Mouse (Mus musculus) naive thymus-derived CD4-positive, alpha-beta T cell, adult 2 months (primary cell): Measurements from ENCODE around the gene Olfml3.

Experiments used
- DNase-seq: peaks from one replicate; pipeline ENCODE4 v3.0.0-alpha.2; 2011; ENCODE audit warnings: low read depth

Gene Olfml3

DNA sequence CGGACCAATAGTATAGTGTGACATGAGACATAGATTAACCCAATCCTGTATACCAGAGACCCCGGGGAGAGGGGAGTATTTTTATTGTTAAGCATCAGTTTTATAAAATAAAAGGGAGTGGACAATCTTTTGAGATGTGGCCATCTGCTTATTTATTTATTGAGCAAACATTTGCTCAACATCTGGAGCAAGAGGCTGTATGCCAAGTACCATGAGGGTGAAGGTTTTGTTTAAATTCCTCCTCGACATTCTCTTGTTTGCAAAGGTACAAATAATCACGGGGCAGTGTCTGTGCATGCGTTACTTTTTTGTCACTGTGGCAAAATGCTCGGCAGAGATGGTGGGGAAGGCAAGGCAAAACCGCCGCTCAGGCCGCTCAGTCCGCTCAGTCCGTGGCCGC lies 32.4 kb downstream of the Olfml3 start:
- DNase-seq, result no peak

DNA sequence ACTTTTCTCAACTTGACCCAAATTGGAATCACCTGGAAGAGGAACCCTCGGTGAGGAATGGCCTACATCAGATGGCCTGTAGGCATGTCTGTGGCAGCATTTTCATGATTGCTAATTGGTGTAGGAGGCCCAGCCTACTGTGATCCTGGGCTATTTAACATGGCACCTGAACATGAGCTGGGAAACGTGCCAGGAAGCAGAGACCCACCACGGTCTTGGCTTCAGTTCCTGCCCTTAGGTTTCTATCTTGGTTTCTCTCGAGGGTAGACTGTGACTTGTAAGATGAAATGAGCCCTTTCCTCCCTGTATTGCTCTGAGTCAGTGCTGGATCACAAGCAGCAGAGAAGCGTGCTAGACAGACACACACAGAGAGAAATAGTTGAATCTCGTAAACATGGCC lies 33.1 kb downstream of the Olfml3 start:
- DNase-seq, result no peak

DNA sequence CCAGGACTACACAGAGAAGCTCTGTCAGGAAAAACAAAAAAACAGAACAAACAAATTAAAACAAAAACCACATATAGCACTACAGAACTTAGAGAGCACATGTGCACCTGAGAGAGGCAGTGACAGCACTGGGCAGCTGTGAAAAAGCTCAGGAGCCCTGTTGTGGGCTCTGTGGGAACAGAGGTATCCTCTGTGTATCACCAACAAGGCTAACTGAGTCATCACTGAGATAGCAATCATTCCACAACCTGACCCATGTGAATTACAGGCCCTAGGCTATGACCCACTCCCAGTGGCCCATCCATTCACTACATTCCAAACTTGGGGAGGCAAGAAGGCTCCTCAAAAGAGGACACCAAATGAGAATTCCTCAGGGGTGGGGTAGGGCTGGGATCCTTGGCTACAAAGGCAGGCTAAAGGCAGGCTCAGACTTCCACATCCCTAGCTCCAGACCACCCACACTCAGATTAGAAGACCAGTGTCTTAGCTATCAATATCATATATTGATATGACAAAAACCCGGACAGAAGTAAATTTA lies 41.3 kb downstream of the Olfml3 start:
- no peak for DNase-seq

DNA sequence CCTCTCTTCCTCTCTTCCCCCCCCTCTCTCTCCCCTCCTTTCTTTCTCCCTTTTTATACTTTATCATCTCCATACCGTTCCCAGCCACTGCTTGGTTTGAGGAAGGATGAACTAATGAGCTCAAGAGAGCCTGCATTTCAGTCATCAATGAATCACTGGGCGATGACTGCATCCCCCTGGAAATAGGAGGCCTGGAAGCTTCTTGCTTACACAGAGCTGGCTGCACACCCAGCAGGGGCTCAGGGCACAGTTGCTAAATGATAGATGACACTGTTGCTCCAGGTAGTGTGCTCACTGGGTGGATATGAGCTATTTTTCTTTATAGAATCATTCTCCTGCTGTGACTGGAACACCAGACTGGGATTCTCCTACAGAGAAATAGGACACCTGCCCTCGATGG lies 42.2 kb downstream of the Olfml3 start:
- DNase-seq, result no peak

DNA sequence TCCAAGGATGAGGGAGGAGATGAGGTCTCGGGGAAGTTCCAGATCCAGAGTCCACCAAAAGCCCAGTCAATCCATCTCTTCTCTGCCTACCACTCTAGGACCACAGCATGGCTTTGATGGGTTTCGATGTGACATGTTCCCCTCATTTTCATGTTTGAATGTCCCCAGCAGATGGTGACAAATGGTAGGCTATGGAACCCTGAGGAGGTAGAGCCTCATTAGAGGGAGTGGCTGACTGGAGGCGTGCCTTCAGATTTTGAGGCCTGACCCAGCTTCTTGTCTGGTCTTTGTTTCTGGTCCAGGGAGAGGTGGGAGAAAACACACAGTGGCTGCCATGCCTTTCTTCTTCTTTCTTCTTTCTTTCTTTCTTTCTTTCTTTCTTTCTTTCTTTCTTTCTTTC lies 47.3 kb downstream of the Olfml3 start:
- peak; percentile 8 for DNase-seq

DNA sequence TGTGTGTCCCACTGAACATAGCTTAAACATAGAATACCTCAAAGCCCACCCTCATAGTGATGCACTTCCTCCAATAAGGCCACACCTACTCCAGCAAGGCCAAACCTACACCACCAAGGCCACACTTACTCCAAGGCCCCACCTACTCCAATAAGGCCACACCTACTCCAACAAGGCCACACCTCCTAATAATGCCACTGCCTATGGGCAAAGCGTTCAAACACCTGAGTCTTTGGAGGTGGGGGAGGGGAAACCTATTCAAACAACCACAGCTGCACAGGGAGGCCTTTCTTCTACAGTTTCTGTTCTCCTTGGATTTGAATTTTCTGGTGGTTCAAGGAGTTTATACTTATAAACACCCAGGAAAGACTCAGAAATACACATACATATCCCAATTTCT lies 48.8 kb downstream of the Olfml3 start:
- DNase-seq, result no peak

DNA sequence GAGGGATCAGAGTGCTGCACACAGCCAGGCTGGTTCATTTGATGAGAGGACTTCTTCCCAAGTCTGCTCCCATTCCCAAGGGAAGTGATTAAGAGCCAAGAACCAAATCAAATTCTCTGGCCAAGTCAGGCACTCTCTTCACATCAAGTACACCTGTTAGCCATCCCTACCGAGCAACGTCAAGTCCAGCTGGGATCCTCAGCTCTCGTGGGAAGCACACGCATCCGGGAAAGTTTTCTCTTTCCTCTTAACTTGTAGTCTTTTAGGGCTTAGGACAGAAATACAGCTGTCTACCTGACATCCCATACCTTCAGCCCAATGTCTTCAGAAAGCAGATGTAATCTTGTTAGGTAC lies 53.9 kb downstream of the Olfml3 start:
- no peak for DNase-seq

DNA sequence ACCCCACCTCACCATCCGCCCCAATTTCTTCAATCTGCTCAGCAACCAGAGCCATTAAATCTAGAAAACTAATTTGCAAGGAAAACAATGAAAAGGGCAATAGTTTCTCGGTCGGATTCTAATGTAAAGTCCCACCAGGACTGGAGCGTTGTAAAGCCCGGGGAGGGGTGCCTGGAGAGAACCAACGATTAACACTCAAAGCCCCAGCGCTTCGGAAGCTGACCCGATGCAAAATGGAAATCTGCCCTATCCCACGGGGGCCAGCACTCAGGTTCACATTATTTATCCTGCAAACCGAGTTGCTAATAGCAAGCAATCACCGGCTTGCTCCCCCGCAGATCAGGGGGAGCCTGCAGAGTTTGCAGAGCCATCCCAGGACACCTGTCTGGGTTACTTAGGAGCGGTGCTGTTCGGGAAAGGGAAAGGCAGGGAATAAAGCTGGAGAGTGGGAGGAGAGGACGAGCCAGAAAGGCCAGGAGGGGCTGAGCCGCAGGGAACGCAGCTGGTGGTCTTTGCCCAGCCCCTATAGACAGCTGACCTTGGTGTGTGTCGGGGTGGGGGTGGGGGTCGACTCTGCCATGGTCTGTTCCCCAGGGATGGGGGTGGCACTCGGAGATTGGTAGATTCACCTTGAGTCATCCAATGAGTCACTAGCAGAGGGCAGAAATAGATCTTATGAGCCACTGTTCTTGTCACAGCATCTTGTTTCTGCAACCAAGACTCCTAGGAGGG lies 54.4 kb downstream of the Olfml3 start:
- no peak for DNase-seq

DNA sequence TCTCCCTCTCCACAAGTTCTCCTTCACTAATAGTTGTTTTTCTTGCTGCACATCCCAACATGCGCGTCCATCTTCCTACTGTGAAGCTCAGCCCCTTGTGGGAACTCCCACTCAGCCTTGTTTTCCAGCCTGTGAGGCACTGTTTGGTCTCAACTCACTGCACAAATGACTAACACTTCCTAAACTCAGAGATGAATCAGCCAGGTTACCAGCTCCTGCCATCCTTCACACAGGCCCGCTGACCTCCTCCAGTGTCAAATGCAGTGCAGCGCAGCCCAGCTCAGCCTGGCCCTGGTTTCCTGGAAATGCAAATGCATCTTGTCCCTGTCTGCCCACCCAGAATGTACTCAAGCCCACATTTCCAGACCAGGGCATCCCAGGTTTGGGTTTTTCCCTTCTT lies 55.3 kb downstream of the Olfml3 start:
- DNase-seq, result no peak

DNA sequence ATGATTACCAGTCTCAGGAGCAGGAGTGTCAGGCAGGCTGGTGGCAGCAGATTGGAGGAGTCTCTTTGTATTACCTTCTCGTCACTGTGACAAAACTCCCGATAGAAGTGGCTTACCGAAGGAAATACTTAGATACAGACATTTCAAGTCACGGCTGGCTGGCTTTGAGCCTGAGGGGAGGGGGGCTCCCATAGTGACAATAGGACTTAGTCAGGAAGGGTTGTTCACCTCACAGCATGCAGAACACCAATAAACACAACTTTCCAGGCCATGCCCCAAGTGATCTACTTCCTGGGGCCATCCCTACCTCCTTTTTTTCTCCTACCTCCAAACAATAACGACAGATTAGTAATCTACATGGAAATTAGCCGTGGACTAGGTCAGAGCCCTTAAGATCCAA lies 59.0 kb downstream of the Olfml3 start:
- DNase-seq, result no peak

DNA sequence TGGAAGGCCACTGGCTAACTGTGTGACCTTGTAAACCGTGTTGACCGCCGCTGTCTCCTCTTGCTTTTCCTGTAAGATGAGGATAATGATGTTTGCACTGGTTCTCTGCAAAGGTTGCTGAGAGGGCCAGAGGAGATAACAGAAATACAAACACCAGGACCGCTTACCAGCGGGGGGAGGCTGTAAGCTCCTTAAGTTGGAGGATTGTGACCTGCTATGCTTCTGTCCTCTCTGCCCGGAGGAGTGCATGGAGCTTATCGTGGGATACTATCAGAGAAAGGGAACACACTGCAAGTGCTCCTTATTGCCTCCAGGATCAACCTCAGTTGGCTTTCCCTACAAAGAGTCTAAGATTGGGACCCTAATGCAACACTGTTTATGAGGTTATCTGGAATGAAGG lies 65.1 kb downstream of the Olfml3 start:
- DNase-seq, result no peak
